Mouse (Mus musculus): Measurements from ENCODE around the gene Msl2. TPM values are rescaled to one million over a fixed set of nuclear protein-coding genes. Genes with fewer than 3 reads are reported as not detected.

Gene Msl2
- polyA plus RNA-seq, 1 experiment from 2014 or later: 2.2 TPM

DNA sequence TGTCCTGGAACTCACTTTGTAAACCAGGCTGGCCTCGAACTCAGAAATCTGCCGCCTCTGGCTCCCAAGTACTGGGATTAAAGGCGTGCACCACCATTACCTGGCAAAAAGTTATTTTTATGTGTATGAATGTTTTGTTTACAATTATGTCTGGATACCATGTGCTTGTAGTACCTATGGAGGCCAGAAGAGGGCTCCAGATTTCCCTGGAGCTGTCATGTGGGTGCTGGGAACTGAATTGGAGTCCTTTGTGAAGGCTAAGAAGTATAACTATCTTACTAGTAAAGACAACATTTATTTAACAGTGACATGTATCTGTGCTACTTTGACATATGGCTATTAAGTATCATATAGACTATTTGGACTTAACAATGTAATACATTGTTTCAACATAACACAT is 4.1 kb upstream of the Msl2 start:
- H3K4me1 ChIP-seq (ENCODE audit: insufficient read depth): peaks cover 2% of the 10 kb centered on the region; the same call in 1 of the 2 replicates
- TF ChIP-seq EP300 (IDR thresholded peaks at IDR 0.05; ENCODE audit: low read depth): no peak
- peak; percentile 44 for TF ChIP-seq CTCF (IDR thresholded peaks at IDR 0.05; ENCODE audit: low read depth)
- DNase-seq (no peak), ATAC-seq (no peak)
- no peaks in the 10 kb centered on the region for H3K9me3 ChIP-seq (ENCODE audit: low read length)
- H3K4me2 ChIP-seq (ENCODE audit: low read depth, low read length): no peak overlapping the region
- H3K27me3 ChIP-seq (ENCODE audit: insufficient read depth, low read length): no peaks in the 10 kb centered on the region
- no peak overlapping the region for H3K4me3 ChIP-seq (ENCODE audit: low read depth, low read length)
- H3K36me3 ChIP-seq (replicated peaks; ENCODE audit: insufficient read depth, low read length): no peaks in the 10 kb centered on the region
- WGBS (ENCODE audit: insufficient replicate concordance): 90% methylated on average over 3 of the region's 3 CpGs
- H3K9ac ChIP-seq (replicated peaks): no peak overlapping the region
- no peak overlapping the region for H3K27ac ChIP-seq (ENCODE audit: low read depth)

DNA sequence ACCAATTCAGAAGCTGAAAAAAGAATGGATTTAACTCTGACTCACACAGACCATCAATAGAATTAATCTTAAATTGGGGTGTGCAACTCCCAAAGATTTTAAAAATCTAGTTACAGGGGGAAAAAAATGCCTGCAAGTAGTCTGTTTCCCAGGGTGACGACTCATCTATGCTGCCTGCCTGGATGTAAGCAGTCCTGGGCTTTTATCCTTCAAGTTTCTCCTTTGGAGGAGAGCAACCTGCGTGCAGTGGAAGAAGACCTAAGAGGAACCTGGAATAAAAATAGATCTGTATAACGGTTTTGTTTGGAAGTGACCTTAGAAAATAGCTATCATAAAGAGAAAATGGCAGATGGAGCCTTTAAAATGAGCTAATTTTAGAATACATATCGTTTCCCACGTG is 1.4 kb upstream of the Msl2 start:
- Histone ChIP-seq H3K4me3 (ENCODE audit: low read depth, low read length) (no peak overlapping the region), H3K4me1 (ENCODE audit: insufficient read depth) (peaks cover 3% of the 10 kb centered on the region; the same call in 1 of the 2 replicates), H3K27me3 (ENCODE audit: insufficient read depth, low read length) (no peaks in the 10 kb centered on the region), H3K27ac (ENCODE audit: low read depth) (no peak overlapping the region), H3K4me2 (ENCODE audit: low read depth, low read length) (peak overlapping the region; percentile 96; the same call in 1 of the 2 replicates), H3K9ac (replicated peaks) (peak overlapping the region; percentile 33; the same call in 1 of the 2 replicates), H3K9me3 (ENCODE audit: low read length) (no peaks in the 10 kb centered on the region), H3K36me3 (replicated peaks; ENCODE audit: insufficient read depth, low read length) (no peaks in the 10 kb centered on the region)
- 26% methylated on average over 5 of the region's 5 CpGs for WGBS (ENCODE audit: insufficient replicate concordance)
- TF ChIP-seq CTCF (IDR thresholded peaks at IDR 0.05; ENCODE audit: low read depth): no peak
- TF ChIP-seq EP300 (IDR thresholded peaks at IDR 0.05; ENCODE audit: low read depth): no peak
- ATAC-seq (no peak), DNase-seq (no peak)

DNA sequence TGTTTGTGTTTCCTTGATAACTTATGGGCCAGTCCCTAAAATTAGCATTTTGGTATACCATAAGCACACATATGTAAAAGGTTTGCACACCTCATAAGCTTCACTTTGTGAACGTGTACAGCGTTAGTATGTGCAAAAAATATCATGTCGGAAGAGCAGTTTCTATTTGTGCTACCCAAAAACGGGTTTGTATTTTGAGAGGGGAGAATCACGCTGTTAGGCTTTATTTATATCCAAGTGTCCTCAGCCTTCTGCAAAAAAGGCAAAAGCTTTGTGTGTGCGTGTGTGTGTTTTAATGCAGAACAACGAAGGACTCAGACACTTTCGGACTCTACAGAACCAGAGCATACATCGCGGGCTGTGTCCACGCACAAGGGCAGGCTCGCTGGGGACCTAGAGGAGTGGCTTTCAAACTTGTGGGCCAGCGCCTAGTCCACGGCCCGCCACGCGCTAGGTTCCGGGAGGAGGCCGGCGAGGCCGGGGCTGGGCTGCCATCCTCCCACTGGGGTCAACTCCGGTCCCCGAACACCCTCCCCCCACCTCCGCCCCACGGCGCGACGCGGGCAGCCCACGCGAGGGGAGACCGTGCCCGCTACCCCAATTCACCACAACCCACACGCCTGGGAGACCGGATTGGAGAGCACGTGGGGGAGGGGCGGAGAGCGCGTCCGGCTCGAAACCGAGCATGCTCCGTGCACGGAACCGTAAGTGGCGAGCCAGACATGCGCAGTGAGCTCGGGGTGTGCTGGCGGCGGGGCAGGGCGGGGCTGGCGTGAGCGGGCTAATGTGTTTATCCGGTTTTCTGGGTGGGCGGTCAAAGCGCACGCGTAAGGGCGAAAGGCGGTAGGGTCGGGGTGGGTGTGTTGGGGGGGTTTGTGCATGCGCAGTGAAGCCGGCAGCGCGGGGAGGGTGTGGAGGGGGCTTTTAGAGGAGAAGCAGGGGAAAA is 587 bp upstream of the Msl2 start:
- WGBS (ENCODE audit: insufficient replicate concordance): under 1% methylated on average over 61 of the region's 65 CpGs

DNA sequence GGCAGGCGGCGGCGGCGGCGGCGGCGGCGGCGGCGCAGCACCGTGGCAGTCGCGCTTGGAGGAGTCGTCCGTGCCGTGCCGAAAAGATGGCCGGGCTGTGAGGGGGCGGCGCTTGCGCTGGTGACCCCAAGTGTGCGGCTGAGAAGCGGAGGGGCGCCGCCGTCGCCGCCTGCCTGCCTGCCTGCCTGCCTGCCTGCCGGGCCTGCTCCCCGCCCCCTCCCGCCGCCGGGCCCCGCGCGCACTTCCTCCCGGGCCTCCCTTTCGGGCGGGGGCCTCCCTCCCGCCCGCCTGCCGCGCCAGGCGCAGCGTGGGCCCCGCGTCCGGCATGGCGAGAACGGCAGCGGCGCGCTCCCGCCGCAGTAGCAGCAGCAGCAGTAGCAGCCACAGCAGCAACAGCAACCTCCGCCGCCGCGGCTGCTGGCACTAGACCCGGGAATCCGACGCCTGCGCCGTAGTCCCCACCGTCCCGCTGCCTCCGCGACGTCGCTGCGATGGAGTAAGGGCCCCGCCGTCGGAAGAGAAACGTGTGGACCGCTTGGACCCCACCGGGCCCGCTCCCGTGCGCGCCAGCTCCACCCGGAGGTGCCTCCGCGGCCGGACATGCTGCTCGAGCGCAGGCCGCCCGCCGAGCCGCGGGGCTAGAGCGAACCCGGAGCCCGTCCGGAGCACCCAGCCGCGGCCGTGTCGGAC is 576 bp downstream of the Msl2 start:
- H3K36me3 ChIP-seq (replicated peaks; ENCODE audit: insufficient read depth, low read length): peaks cover 4% of the 10 kb centered on the region; the same call in 1 of the 2 replicates
- ATAC-seq (peak; percentile 59), DNase-seq (peak; percentile 90)
- H3K4me1 ChIP-seq (ENCODE audit: insufficient read depth): peaks cover 20% of the 10 kb centered on the region
- TF ChIP-seq CTCF (IDR thresholded peaks at IDR 0.05; ENCODE audit: low read depth) (no peak), EP300 (IDR thresholded peaks at IDR 0.05; ENCODE audit: low read depth) (no peak)
- peak overlapping the region; percentile 100 for H3K9ac ChIP-seq (replicated peaks)
- H3K9me3 ChIP-seq (ENCODE audit: low read length): no peaks in the 10 kb centered on the region
- peak overlapping the region; percentile 96 for H3K4me3 ChIP-seq (ENCODE audit: low read depth, low read length)
- H3K27ac ChIP-seq (ENCODE audit: low read depth): peak overlapping the region; percentile 100
- H3K4me2 ChIP-seq (ENCODE audit: low read depth, low read length): peak overlapping the region; percentile 96
- no peaks in the 10 kb centered on the region for H3K27me3 ChIP-seq (ENCODE audit: insufficient read depth, low read length)
- 1% methylated on average over 48 of the region's 100 CpGs for WGBS (ENCODE audit: insufficient replicate concordance)

More for the DNA sequence above, 587 bp upstream of the Msl2 start:
- Histone ChIP-seq H3K4me3 (ENCODE audit: low read depth, low read length) (peak overlapping the region; percentile 96), H3K4me2 (ENCODE audit: low read depth, low read length) (peak overlapping the region; percentile 96), H3K27ac (ENCODE audit: low read depth) (peak overlapping the region; percentile 100), H3K36me3 (replicated peaks; ENCODE audit: insufficient read depth, low read length) (peaks cover 3% of the 10 kb centered on the region; the same call in 1 of the 2 replicates), H3K4me1 (ENCODE audit: insufficient read depth) (peaks cover 9% of the 10 kb centered on the region), H3K27me3 (ENCODE audit: insufficient read depth, low read length) (no peaks in the 10 kb centered on the region), H3K9ac (replicated peaks) (peak overlapping the region; percentile 100), H3K9me3 (ENCODE audit: low read length) (no peaks in the 10 kb centered on the region)
- peak; percentile 99 for DNase-seq
- peak; percentile 90 for ATAC-seq
- TF ChIP-seq CTCF (IDR thresholded peaks at IDR 0.05; ENCODE audit: low read depth): 0 out of 2 replicates have a peak, but pooled peaks have one; percentile 4
- TF ChIP-seq EP300 (IDR thresholded peaks at IDR 0.05; ENCODE audit: low read depth): no peak; the same call in 1 of the 2 replicates

DNA sequence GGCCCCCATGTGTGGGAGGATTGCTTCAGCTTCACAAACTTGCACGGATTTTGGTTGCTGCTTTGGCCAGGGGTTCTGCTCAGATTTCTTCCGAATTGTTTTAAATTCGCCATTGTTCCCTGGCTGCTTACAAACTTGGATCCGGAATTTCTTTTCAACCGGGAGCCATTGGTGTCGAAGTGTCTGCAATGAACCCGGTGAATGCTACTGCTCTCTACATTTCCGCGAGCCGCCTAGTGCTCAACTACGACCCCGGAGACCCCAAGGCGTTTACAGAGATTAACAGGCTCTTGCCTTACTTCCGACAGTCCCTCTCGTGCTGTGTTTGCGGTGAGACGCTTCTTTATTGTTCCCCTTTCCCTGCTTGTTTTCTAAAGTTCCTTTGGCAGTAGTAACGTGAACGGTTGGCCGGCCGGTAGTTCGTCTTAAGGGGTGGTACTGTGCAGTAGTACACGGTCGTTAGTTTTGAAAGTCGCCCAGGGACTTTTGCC is 1.2 kb downstream of the Msl2 start:
- peak overlapping the region; percentile 100 for H3K9ac ChIP-seq (replicated peaks)
- H3K27ac ChIP-seq (ENCODE audit: low read depth): peak overlapping the region; percentile 100
- H3K4me1 ChIP-seq (ENCODE audit: insufficient read depth): peaks cover 24% of the 10 kb centered on the region
- ATAC-seq (no peak), DNase-seq (peak; percentile 42)
- under 1% methylated on average over 25 of the region's 25 CpGs for WGBS (ENCODE audit: insufficient replicate concordance)
- H3K4me2 ChIP-seq (ENCODE audit: low read depth, low read length): peak overlapping the region; percentile 96
- no peaks in the 10 kb centered on the region for H3K9me3 ChIP-seq (ENCODE audit: low read length)
- no peaks in the 10 kb centered on the region for H3K27me3 ChIP-seq (ENCODE audit: insufficient read depth, low read length)
- peaks cover 4% of the 10 kb centered on the region; the same call in 1 of the 2 replicates for H3K36me3 ChIP-seq (replicated peaks; ENCODE audit: insufficient read depth, low read length)
- H3K4me3 ChIP-seq (ENCODE audit: low read depth, low read length): peak overlapping the region; percentile 96
- TF ChIP-seq CTCF (IDR thresholded peaks at IDR 0.05; ENCODE audit: low read depth): no peak
- TF ChIP-seq EP300 (IDR thresholded peaks at IDR 0.05; ENCODE audit: low read depth): no peak
